Mouse (Mus musculus): Measurements from ENCODE around the gene Gins3.
"Not testable (repeated sequence)": the region's sequence is repeated elsewhere in the genome, so short reads cannot be mapped to it uniquely, and the experiment has no call there.

Gene Gins3

DNA sequence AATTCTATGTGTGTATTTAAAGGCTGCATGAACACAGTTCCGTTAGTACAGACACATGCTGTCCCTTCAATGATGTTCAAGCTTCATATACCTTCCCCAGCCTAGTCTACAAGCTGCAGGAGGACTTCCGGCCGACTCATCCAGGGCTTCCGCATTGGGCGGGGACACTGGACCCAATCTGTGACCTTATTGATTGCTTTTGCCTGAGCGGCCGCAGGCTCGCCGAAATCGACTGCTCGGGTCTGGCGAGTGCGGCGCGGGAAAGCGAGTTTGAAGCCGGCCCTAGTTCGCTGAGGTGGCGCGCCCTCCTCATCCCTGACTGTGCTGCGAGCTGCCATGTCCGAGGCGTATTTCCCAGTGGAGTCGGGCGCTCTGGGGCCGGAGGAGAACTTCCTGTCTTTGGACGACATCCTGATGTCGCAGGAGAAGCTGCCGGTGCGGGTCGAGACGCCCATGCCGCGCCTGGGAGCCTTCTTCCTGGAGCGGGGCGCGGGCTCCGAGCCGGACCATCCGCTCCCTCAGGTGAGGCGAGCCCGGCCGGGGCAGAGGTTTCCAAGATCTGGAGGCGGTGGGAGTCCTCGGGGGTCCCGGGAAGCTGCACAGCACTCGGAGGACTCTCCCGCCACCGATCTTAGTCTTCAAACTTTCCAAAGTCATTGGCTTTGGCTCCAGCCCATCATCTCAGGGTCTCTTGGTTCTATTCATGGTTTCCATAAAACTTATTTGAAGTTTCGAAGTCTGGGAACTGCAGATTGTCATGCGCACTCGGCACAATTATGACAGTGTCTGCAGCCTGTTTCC is at the start of gene Gins3:
Gene Gins3, plus strand, starts transcription at position 192 of the 801 bp plus-strand sequence.
- DNase-seq (ENCODE audit: low read depth, low spot score): peak; percentile 88

DNA sequence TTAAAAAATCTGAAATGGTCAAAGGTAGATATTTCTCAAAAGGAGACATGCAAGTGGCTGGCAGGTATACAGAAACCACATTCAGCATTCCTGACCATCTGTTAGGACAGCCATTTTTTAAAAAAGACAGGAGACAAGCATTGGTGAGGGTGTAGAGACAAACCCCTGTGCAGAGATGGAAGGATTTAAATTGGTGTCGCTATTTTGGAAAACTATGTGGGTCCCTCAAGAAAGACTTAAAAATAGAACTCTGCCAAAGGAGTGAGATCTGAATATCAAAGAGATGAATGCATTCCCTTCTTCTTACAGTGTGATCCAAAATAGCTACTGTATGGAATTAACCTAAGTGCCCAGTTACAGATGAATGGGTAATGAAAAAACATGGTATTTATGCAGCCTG is 45.9 kb upstream of the Gins3 start:
- DNase-seq (ENCODE audit: low read depth, low spot score): no peak

DNA sequence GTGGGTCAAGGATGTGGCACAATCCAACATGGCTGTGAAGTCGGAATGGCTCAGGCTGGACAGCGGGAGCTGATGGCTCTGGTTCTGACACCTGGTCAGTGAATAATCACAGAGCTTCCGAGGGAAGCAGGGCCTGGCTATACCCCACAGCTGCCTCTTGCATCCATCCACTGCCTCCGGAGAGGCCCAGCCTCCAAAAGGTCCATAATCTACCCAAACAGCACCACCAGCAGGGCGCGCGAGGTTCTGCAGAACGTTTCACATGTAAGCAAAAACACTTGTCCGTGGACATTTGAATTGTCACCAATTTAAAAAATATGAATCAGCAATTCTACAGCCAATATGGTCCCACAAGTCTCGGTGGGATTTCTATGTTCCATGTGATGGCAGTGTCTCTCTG is 44.0 kb upstream of the Gins3 start:
- no peak for DNase-seq (ENCODE audit: low read depth, low spot score)

DNA sequence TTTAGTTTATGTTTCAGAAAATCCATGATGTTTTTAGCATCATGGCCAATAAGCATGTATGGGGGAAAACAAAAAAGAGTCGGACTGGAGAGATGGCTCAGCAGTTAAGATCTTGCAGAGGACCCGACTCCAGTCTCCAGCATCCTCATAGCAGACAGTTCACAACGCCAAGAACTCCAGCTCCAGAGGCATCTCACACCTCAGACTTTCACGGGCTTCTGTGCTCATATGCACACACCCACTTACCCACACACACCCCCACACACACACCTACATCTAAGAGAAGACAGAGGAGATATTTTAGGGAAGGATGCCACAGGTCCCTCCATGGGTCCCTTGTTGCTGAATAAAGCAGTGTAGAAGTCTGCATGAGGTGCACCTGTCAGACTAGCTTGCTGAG is 42.7 kb upstream of the Gins3 start:
- DNase-seq (ENCODE audit: low read depth, low spot score): no peak

DNA sequence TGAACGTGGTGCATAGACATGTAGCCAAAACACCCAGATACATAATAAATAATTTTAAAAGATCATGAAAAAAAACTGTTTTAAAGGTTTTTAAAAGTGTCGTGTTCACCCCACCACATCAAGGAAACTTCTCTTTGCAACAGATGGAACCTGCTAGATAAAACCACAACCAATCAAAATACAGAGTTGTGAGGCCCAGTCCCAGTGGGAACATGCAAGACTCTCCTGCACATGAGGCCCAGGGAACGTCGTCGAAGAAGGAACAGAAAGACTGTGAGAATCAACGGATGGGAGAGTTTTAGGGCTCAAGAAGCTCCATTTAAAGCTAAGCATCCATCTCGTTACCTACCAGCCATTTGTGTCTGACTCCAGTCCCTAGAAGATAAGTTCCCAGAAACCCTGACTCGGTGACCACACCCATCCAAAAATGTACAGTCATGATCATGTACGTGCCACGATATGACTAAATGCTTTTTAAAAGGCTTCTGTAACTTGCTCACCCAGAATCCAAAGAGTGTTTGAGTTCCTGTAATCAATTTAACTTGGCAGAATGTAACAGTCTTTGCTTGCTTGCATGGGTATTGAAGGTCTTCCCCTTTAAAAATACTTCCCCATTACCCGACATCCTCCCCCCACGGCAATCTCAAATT is 41.0 kb upstream of the Gins3 start:
- DNase-seq (ENCODE audit: low read depth, low spot score): no peak

DNA sequence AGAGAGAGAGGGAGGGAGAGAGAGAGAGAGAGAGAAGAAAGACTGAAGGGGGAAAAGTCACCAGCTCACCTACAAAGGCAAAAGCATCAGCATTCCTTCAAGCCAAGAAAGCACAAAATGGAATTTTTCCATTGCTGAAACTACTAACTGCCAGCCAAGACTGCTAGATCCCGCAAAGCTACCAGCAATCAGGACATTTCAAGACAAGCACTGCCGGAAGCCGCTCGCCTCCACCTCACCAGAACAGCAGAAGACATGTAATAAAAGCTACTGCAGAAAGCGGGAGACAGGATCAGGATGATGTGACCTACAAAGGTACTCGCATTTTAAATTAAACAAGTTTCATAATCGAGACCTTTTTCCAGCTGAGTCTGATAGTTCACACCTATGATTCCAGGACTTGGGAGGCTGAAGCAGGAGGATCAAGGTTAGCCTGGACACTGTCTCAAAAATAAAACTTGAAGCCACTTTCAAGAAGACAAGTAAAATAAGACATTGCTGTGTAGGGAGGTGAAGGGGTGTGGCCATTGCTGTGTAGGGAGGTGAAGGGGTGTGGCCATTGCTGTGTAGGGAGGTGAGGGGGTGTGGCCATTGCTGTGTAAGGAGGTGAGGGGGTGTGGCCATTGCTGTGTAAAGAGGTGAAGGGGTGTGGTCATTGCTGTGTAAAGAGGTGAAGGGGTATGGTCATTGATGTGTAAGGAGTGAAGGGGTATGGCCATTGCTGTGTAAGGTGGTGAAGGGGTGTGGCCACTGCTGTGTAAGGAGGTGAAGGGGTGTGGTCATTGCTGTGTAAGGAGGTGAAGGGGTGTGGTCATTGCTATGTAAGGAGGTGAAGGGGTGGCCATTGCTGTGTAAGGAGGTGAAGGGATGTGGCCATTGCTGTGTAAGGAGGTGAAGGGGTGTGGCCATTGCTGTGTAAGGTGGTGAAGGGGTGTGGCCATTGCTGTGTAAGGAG is 39.5 kb upstream of the Gins3 start:
- DNase-seq (ENCODE audit: low read depth, low spot score): peak; percentile 62

DNA sequence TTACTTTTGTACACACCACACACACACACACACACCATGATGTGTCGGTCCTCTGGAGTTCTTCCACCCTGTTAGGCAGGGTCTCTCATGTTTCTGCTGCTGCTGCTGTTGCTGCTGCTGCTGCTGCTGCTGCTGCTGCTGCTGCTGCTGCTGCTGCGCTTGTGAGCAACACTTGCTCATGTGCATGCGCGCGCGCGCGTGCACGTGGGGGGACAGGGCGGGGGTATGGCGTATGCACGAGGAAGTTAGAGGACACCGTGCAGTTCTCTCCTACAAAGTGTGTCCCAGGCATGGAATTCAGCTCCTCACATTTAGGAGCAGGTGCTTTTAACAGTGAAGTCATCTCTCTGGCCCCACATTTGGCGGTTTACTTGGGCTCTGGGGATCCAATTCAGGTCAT is 38.1 kb upstream of the Gins3 start:
- DNase-seq (ENCODE audit: low read depth, low spot score): no peak

DNA sequence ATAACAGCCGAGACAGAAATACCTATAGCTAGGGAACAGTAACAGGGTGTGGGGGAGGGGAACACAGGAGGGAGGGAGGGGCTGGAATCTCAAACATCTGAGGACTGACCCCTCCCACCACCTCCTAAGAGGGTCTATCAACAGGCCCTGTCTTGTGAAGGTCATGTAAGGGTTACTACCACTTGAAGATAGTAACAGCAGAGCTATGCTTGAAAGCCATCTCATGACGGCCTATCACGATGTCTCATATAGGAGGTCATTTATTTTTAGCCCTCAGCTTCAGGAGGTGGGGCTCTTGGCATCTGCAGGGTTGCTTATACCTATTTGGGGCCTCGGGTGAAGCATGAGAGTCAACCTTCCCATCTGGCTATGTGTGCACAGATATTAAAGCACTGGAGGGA is 36.4 kb upstream of the Gins3 start:
- DNase-seq (ENCODE audit: low read depth, low spot score): peak; percentile 53

DNA sequence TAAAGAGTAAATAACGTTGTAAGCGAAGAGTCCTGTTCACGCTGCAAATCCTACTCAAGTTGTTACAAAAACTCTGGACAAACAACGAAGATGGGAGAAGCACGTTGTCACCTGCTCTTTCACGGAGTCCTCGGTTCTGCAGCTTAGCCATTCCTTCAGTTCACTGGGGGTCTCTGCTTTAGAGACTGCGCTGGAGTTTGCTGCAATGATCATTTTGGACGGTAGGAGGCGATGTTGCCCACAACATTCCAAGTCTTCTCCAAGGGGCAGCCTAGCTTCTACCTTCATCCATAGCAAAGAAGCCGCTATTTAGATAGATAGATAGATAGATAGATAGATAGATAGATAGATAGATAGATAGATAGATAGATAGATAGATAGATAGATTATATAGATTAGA is 33.4 kb upstream of the Gins3 start:
- peak; percentile 63 for DNase-seq (ENCODE audit: low read depth, low spot score)

DNA sequence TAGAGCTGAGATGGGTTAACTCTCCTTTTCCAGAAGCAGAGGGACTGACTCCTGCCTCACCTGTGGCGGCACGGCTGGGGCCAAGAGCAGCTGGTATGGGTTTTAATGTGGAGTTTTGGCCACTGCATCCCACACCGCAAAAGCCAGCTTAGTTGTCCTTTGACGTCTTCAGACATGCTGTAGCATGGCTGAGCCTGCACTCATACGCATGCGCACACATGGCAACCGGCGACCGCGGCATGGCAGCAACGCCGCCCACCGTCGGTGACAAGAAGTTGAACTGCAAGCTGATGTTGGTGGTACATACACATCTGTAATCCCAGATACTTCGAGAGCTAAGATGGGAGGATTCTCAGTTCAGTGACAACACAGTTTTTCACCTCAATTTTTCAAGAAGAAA is 31.9 kb upstream of the Gins3 start:
- DNase-seq (ENCODE audit: low read depth, low spot score): peak; percentile 48

DNA sequence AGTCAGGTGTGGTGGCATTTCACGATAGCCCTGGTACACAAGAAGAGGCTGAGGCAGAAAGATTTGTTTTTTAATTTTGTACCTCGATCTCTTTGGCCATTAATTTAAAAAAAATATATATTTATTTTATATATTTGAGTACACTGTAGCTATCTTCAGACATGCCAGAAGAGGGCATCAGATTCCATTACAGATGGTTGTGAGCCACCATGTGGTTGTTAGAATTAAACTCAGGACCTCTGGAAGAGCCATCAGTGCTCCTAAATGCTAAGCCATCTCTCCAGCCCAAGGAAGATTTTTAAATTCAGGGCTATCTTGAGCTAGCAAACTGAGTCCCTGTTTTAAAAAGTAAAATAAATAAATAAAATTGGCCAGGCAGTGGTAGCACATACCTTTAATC is 31.1 kb upstream of the Gins3 start:
- DNase-seq (ENCODE audit: low read depth, low spot score): no peak

DNA sequence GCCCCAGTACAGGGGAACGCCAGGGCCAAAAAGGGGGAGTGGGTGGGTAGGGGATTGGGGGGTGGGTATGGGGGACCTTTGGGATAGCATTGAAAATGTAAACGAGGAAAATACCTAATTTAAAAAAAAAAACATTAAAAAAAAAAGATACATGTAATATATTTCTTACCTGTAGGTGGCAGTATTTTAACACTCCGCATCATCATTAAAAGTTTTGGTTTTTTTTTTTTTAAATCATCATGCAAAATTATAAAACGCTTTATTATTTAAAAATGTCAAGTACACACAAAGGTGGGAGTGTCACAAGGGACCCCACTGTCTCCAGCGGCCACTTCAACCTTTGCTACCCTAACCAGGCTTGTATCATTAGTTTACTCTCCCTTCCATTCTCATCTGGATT is 26.7 kb upstream of the Gins3 start:
- not testable (repeated sequence) for DNase-seq (ENCODE audit: low read depth, low spot score)

DNA sequence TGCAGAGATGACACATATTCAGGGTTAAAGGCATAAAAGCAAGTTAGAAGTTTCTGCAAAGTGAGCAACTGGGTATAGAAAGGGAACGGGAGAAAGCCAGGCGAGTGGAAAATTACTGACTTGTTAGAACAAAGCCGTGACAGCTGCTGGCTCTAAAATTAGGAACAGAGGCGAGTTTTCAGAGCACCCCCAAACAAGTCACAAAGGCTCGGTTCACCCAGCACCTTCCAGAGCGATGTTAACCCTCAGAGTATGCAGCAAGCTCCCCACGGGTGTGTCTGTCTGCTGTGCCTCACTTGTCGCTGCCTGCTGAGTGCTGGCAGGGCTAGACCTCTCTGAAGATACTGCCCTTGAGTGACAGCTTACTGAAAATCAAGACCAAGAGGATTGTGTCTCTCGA is 26.0 kb upstream of the Gins3 start:
- DNase-seq (ENCODE audit: low read depth, low spot score): no peak

DNA sequence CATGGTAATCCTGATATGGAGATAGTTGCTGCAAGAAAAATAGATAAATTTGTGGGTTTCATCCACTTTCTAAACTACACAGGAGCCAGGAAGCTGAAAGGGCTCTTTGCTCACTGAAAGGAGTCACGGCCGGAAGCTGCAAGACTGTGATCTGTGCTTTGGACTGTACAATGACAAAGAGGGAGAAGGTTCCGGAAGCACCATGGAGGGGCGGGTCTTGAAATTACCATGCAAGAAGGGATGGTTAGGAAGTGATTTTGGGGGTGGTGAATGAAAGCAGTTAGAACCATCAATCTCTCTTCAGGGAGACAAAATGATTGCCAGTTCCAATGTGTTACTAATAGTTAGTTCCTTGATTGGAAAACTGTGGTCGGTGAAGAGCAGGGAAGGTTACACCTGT is 23.8 kb upstream of the Gins3 start:
- no peak for DNase-seq (ENCODE audit: low read depth, low spot score)

DNA sequence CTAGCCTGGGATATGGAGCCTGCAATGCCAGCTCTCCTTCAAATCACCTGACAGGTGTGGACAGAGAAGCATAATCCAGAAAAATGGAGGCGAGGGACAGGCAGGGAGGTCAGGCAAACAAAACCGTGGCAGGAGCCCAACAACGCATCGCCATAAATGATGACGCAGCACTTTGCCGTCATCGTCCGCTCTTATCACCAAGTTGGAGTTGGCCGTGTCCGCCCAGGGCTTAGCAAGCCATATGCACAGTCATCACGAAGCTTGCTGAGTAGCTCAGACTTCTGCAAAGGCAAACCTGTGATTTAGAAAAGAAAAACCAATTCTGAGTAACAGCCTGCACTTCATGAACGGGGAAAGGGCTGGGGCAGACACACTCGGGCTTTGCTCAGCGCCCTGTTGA is 22.5 kb upstream of the Gins3 start:
- DNase-seq (ENCODE audit: low read depth, low spot score): no peak

DNA sequence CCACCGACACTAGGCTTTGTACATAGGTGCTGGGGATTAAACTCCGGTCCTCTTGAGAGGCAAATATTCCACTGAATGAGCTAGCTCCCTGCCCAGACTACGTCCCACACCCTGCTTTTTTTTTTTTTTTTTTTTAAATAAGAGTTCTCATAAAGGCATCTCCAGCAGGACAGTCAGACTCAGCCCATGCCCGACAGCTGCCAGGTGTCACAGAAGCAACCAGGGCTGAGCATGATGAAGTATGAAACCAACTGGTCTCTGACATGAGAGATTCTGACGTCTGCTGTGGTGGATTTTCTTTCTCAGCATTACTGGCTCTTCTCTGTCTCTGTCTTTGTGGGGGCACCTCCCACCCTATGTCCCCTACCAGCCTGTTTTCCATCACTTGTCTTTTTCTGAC is 21.5 kb upstream of the Gins3 start:
- DNase-seq (ENCODE audit: low read depth, low spot score): no peak

DNA sequence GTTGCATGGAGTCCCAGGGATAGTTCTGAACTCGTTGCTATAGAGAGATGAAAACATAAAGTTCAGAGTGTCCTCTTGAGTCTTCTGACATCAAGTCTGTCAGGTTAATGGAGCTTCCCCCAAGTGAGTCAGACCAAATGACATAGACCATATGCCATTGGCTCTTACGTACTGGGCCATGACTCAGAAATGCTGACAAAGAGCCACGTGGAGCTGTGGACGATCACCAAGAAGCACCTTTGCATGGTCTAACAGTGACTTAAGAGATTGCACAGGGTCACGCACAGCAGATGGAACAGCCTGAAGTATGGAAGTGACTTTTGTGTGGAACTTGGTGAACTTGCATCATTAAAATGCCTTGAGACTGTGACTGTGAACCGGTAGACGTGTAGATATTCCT is 16.9 kb upstream of the Gins3 start:
- DNase-seq (ENCODE audit: low read depth, low spot score): no peak

DNA sequence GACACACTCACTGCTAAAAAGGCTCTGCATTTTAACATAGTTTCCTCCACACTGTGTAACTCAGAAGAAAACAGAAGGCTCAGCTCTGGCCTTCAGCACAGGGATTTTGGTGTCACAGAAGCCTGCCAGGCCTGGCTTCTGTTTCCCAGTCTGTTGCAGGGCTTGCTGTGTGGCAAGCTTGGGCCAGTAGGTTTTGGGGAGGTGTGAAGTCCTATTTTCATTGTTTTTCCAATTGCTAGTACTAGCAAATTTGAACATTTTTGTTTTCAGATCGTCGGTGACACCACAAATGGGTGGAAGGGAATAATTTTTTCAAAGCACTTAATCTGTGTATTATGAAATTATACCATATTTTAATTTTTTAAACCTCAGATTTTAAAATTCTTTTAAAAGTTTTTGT is 13.2 kb upstream of the Gins3 start:
- DNase-seq (ENCODE audit: low read depth, low spot score): no peak

DNA sequence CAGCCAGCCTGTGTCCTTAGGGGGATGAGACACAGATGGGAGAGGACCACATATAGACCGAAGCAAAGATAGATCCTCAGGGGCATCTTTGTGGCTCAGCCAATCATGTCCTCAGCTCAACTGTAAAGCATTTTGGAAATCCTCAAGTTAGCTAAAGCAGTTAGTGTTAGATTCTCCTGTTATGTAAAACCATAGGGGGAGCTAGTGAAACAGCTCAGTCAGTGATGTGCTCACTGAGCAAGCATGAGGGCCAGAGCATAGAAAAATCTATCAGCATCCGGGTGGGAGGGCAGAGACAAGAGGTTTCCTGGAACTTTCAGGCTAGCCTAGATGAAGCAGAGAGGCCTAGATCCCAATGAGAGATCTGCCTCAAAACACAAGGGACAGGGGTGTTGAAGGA is 8.4 kb upstream of the Gins3 start:
- no peak for DNase-seq (ENCODE audit: low read depth, low spot score)

DNA sequence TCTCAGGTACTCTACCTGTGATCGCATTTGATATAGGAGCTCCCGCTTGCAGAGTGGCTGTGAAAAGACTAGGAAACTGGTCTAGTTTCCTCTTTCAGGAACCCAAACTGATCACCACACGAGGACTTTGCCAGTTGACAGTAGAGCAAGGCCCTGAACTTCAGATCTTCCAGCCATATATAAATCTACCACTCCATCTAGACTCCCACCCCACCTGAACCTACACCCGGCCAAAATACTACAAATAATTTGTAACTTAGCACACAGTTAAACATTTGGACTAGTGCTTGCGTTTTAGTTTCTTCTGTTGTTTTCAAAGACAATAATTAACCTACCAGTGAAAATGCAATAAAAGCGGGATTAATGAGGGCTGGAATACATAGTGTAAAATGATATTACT is 413 bp upstream of the Gins3 start:
- DNase-seq (ENCODE audit: low read depth, low spot score): no peak

DNA sequence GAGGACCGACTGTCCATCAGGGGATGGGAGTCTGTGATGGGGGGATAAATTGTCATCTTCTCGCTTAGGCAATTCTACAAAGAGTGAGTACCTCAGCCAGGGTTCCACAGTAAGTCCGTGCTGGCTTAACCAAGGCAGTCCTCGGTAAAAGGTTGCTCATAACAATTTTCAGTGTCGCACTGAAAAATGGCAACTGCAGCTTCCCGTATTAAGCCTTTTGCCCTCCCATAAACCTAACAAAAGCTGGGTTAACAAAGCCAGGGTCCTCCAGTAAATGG is 749 bp downstream of the Gins3 start:
- no peak for DNase-seq (ENCODE audit: low read depth, low spot score)

DNA sequence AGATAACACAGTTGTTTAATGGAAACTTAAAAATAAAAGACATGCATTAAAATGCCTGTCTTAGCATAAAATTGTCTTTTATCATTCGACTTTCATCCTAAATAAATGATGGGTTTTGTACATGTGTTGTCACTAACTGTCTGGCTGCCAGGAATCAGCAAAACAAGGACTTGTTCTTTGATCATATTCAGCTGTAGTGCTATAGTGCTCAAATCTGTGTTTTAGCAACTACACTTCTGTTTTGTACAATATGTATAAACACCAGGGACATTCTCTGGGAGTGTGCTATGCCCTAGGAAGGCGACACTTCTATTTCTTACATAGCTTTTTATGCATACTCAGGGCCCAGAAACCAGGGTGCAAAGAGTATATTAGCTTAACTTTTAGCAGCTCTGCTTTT is 11.7 kb downstream of the Gins3 start:
- no peak for DNase-seq (ENCODE audit: low read depth, low spot score)

DNA sequence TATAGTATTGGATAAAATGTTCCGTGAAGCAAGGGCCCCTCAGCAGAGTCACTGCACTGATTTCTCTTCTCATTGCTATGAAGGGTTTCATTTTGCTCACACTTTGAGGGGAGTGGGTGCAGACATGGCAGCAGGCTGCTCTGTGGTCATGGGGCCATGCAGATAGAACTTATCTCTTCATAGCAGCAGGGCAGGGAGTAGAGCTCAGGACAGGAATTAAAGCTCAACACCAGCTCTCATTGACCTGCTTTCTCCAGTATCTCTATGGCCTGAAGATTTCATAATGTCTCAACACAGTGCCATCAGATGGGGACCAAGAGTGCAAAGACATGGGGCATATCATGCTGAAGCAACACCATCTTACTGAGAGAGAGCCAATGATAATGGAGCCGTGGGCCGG is 15.0 kb downstream of the Gins3 start:
- DNase-seq (ENCODE audit: low read depth, low spot score): no peak

All from WW6 (cell line).